Mouse (Mus musculus) left cerebral cortex, postnatal 4 days (tissue): ENCODE data around the gene Smu1. TPM values are rescaled to one million over a fixed set of nuclear protein-coding genes. Genes with fewer than 3 reads are reported as not detected.
A peak's percentile ranks its signal among the peaks of the same experiment; 100 is the strongest.
"Not testable (repeated sequence)": the region's sequence is repeated elsewhere in the genome, so short reads cannot be mapped to it uniquely, and the experiment has no call there.

Experiments used
- DNase-seq: peaks from one replicate; pipeline ENCODE4 v3.0.0-alpha.2; 2022
- intact Hi-C: fragments of 180-260 bp; cut with DNase I; formaldehyde crosslinking; loops from one replicate; pipeline ENCODE4 v1.15.1; 2025
- total RNA-seq, 2 experiments: library from RNA; stranded (reverse); gene quantifications; 2 replicates each; pipeline ENCODE4 v1.2.3; 2021

Gene Smu1
- 10 to 100 TPM; 52.9 to 54.9 TPM for total RNA-seq

GRCm38 (mm10) chr4:40757780-40758420, at the start of gene Smu1:
Gene Smu1 (minus strand): TSS chr4:40757923.
- intact Hi-C loops: loop anchor here (10.0 kb wide), 1 partner anchor 217 kb away; the partner anchor contains the start of gene Nfx1
- DNase-seq: peak; percentile 98

DNA sequence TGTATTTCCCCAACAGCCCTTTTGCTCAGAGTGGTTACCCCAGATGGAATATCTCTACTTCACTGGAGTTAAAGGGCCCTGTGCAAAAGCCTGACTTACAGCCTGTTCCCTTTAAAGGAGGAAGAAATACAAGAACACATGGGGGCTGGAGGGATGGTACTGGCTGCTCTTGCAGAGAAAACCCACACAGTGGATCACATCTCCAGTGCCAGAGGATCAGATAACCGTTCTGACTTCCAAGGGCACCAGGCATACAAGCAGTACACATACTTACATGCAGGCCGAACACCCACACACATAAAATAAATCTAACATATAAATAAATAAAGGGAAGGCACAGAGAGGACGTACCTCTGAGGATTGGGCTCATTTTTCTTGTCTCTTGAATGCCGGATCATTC, 49.7 kb upstream of the Smu1 start:
- intact Hi-C loops: no loop called here
- DNase-seq: no peak

DNA sequence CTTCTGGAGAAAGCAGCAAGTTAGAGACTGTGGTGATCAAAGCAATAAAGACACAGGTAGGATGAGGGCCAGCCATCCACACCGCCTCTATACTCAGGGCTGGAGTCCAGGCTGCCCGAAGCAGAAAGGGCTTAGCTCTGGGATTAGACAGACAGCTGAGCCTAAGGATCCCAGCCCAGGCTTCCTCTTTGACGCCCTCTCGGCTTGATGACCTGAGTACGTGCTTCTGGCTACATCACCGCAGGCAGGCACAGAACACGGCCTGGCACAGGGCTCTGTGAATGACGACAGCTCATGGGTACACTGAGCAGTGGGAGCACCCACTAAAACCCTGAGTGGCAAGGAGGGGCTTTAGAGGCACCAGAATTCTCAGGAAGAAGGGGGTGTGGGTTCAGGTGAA, 47.7 kb upstream of the Smu1 start:
- intact Hi-C loops: no loop called here
- DNase-seq: no peak

DNA sequence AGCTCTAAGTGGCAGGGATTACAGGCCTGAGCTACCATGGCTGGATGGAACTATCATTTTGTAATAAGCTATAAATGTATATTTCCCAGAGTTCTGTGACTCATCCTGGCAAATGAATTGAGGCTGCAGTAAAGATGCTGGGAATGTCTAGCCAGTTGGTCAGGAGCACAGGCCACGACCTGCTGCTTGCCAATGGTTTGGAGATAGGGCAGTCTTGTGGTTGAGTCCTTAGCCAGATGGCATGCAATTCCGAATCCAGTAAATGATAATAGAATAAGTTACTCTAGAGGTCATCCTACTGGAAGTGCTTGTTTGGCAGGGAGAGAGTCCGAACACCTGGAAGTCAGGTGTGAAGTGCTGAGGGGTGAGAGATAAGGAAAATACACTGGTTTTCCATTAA, 45.1 kb upstream of the Smu1 start:
- intact Hi-C loops: no loop called here
- DNase-seq: no peak

- intact Hi-C loops: no loop called here
- DNase-seq: no peak
These were observed 44.2 kb upstream of the Smu1 start for GRCm38 (mm10) chr4:40801908-40802307.

- no peak for DNase-seq
- intact Hi-C loops: no loop called here
These were observed 43.1 kb upstream of the Smu1 start for GRCm38 (mm10) chr4:40800873-40801272.

DNA sequence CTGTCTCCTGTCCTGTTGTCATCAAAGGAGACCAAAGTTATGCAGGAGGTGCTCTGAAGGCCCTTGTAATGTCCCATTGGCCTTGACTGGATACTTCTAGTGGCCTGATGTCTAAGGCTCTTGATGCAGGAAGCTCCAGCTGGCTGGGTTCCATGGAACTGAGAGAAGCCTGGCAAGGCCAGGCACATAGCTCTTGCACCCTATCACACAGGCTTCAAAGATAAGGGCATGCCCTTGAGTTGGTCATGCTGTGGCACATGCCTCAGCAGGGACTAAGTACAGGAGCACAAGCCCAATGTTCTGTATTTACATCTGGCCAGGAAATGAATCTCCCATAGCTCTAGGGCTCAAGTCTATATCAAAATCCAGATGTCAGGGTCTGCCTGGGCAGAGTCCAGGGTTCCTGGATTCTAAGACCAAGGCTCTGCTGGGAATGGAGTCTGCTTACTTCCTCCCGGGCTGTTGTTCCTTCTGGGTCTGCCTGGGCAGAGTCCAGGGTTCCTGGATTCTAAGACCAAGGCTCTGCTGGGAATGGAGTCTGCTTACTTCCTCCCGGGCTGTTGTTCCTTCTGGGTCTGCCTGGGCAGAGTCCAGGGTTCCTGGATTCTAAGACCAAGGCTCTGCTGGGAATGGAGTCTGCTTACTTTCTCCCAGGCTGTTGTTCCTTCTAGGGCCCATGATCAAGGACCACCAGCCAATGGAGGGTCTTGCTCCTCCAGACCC, 41.3 kb upstream of the Smu1 start:
- intact Hi-C loops: not testable (repeated sequence)
- peak; percentile 4 for DNase-seq

- intact Hi-C loops: no loop called here
- no peak for DNase-seq
These were observed 38.0 kb upstream of the Smu1 start for GRCm38 (mm10) chr4:40795761-40796160.

- intact Hi-C loops: no loop called here
- DNase-seq: no peak
These were observed 36.6 kb upstream of the Smu1 start for GRCm38 (mm10) chr4:40794320-40794719.

DNA sequence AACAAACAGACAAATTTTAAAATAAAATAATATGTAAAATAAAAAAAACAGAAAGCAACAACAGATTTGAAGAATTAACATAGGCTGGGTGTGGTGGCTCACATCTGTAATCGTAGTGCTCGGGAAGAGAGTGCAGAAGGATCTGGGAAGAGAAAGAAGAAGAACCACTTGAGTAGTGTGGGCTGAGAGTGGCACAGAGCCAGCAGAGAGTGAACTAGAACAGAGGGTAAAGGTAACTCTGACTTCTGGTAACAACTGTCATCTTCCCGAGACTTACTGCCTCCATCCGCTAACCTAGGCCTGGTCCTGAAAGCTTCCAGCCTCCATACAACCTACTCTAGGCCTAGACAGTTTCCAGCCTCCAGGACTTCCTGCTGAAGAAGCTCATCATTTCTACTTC, 33.5 kb upstream of the Smu1 start:
- intact Hi-C loops: no loop called here
- no peak for DNase-seq

GRCm38 (mm10) chr4:40786578-40786977, 28.9 kb upstream of the Smu1 start:
- DNase-seq: no peak
- intact Hi-C loops: no loop called here

- DNase-seq: no peak
- intact Hi-C loops: no loop called here
These were observed 28.0 kb upstream of the Smu1 start for GRCm38 (mm10) chr4:40785620-40786166.

GRCm38 (mm10) chr4:40784556-40785169, 26.9 kb upstream of the Smu1 start:
- DNase-seq: no peak
- intact Hi-C loops: no loop called here

DNA sequence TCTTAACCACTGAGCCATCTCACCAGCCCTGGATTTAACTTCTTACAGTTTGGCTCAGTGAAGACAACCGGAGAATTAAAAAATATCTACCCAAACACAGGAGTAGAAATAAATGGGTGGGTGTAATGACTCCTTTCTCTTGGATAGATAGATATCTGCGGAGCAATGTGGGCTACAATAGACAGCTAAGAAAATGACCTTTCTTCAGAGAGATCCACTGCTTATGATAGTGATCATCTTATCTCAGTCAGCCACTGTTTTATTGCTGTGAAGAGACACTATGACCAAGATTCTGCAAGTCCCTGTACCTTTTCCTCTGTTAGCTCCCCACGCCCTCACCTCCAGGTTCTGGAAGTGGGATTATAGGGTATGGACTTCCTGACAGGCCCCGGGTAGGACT, 25.3 kb upstream of the Smu1 start:
- no peak for DNase-seq

DNA sequence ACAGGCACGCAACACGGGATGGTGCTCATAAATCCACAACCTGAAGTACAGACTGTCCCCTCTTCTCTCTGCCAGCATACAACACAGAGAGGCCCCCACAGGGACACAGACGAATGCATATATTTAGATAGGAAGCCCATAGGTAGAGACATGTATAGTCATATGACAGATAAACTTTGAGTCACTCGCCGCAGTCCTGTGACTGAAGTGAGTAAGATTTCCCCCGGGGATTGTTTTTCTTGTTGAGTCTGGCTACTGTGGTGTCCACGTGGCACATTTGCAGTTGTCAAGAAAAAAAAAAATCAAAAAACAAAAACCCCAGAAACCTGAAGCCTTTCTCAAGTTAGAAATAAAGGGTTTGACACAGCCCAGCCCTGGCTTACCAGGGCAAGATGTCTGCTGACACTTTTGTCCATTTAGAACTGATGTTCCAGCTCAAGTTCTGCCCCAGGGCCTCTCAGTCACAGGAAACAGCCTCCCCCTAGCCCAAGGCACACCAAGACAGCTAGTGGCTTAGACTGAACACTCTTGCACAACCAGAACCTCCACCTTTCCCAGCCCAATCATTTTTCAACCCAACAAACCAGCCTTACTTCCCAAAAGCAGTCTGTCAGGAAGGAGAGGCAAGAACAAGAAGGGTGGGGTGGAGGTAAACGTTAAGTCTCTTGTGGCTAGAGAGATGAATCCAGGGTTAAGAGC, 24.2 kb upstream of the Smu1 start:
- intact Hi-C loops: no loop called here
- no peak for DNase-seq

More for the DNA sequence above, 25.3 kb upstream of the Smu1 start:
- intact Hi-C loops: no loop called here

DNA sequence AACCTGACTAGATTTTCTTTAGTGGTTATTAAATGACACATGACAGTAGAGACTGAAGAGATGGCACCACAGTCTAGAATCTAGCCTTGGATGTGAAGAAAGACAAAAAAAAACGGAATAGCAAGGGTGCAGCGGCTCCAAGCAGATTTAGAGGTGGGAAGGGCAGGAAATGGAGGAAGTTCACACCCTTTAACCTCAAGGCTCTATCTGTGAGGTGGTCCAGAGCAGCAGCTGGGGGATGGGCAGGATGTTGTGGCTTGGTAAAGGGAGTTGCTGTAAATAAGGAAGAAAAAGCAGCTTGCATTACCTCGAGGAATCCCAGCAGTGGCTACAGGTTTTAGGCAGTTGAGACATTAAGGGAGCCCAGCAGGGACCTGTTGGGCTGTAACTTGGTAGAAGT, 23.4 kb upstream of the Smu1 start:
- DNase-seq: no peak
- intact Hi-C loops: no loop called here

GRCm38 (mm10) chr4:40778656-40779055, 20.9 kb upstream of the Smu1 start:
- no peak for DNase-seq
- intact Hi-C loops: no loop called here

GRCm38 (mm10) chr4:40777116-40777515, 19.4 kb upstream of the Smu1 start:
- intact Hi-C loops: no loop called here
- no peak for DNase-seq

DNA sequence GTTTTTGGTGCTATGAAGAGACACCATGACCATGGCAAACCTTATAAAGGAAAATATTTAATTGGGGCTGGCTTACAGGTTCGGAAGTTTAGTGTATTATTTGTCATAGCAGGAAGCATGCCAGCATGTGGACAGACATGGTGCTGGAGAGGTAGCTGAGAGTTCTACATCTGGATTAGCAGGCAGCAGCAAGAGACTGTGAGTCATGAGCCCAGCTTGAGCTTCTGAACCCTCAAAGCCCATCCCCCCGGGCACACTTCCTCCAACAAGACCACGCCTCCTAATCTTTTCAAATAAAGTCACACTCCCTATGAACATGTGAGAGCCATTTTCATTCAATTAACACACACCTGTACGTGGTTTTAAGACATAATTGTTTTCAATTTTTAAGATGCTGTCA, 18.7 kb upstream of the Smu1 start:
- no peak for DNase-seq
- intact Hi-C loops: no loop called here

DNA sequence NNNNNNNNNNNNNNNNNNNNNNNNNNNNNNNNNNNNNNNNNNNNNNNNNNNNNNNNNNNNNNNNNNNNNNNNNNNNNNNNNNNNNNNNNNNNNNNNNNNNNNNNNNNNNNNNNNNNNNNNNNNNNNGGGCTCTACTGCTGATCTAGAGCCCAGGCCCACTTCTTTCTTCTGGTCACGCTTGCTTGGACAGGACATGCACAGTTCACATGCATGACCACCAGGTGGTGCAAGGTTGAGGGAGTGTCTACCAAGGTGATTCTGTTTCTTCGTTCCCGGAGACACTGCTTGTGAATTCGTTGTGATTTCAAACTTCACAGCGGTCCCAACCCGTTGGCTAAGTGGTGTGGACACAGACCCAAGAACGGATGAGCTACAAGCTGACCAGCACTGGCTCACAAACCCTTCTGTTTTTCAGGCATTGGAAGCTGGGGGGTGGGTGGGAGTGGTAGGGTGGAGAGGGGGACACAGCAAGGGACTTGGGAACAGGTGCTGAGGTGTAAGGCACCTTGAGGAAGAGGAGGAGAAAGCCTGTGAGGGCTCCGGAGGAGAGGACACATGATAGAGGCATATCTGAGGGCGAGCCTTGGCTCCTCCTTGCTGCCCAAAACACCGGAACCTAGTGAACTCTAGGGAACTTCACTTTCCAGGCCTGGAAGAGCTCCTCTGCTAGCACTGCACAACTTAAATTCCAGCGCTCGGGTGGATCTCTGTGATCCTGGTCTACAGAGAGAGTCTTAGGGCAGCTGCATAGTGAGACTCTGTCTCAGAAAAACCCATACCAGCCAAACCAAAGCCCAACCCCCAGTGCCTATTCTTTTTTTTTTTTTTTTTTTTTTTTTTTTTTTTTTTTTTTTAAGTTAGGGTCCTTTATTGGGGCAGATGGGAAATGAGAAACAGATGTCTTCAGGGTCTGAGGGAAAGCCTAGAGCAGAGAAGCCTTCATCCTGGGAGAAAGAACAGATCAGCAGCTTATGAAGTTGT, 16.8 kb upstream of the Smu1 start:
- DNase-seq: peak; percentile 79
- intact Hi-C loops: loop anchor here (2.0 kb wide), 1 partner anchor 130 kb away; no protein-coding TSS in a partner anchor
